Mouse (Mus musculus): ENCODE results near the gene Otop3. TPM values are rescaled to one million over a fixed set of nuclear protein-coding genes. Genes with fewer than 3 reads are reported as not detected.
A peak's percentile ranks its signal among the peaks of the same experiment; 100 is the strongest.

The Otop3 gene
- polyA plus RNA-seq, 1 experiment from 2014 or later = not detected

DNA sequence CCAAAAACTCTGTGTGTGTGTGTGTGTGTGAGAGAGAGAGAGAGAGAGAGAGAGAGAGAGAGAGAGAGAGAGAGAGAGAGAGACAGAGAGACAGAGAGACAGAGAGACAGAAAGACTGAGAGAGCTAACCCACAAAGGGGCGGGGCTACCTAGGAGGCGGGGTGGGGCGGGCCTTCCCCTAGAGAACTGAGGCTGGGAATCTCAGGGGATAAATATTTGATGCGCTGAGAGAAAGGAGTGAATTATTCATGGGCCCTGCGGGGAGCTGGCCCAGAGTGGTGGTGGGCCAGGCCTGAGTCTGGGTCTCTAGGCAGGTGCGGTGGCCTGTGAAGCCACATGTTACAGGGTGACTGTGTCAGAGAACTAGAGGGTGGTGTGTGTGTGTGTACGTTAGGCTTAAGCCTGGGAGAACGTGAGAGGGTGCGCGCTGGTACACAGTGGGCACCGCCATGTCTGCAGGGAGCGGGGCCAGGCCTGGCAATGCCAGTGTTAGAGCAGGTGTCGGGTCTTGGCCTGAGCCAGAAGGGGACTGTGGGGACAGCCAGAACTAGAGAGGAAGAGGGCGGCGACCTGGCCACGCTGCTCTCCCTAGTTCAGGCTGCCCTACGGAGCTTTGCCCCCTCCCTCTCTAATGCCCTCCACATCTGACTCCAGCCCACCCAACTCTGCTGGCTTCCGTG lies 14.7 kb upstream of the Otop3 start:
- Histone ChIP-seq H3K4me2 (no peak overlapping the region), H3K4me3 (no peak overlapping the region), H3K9ac (no peak overlapping the region), H3K4me1 (peaks cover 20% of the 10 kb centered on the region), H3K27ac (replicated peaks) (no peak overlapping the region), H3K9me3 (no peaks in the 10 kb centered on the region), H3K27me3 (replicated peaks) (peaks cover 100% of the 10 kb centered on the region), H3K36me3 (no peaks in the 10 kb centered on the region)
- WGBS = 7% methylated on average over 18 of the region's 18 CpGs
- ATAC-seq (ENCODE audit: extremely low read depth, insufficient number of reproducible peaks, low FRiP score, low TSS enrichment) = no peak

DNA sequence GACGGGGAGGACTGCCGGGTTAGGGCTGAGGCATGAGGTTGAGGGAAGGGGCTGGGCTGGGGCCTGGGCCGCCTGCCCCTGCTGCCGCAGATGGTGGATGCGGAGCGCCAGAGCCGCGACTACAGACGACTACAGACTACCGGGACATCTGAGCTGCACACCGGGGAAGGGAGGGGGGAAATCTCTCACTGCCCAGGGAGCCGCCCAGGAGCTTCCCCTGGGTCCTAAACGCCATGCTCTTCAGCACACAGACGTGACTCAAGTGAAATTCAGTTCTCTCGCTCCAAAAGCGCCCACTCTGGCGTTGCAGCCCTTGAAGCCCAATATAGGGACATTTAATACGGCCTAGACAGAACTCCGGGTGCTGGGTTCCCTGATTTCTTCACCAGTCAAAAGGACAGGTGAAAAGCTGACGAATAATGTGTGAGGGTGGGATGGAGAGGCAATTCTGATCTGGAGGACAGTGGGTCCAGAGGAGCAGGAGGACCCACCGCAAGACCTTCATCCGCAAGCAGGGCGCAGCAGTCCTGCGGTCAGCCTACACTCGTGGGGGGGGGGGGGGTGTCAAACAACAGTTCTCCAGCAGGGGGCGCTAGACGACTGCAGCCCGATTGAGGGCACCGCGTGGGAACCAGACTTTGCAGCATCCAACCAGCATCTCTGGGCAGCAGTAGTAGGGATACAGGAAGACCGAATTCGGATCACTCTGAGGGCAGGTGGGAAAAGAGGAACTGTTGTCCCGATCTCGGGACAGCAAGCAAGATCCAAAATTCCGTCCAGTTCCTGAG lies 12.4 kb upstream of the Otop3 start, which contains the start of gene Ush1g:
Ush1g (minus strand) TSS at position 136 of the 788 bp plus-strand sequence.
- H3K4me2 ChIP-seq = peak within 1 kb of the TSS; percentile 42
- peak within 1 kb of the TSS; percentile 32 for H3K4me3 ChIP-seq
- 6% methylated on average over 35 of the region's 35 CpGs for WGBS
- H3K36me3 ChIP-seq = no peaks in the 10 kb centered on the region
- H3K27ac ChIP-seq (replicated peaks) = no peak within 1 kb of the TSS
- H3K27me3 ChIP-seq (replicated peaks) = peaks cover 97% of the 10 kb centered on the region
- peak within 1 kb of the TSS; percentile 60; the same call in 1 of the 2 replicates for H3K9ac ChIP-seq
- H3K9me3 ChIP-seq = no peaks in the 10 kb centered on the region
- H3K4me1 ChIP-seq = peaks cover 20% of the 10 kb centered on the region
- no peak for ATAC-seq (ENCODE audit: extremely low read depth, insufficient number of reproducible peaks, low FRiP score, low TSS enrichment)

DNA sequence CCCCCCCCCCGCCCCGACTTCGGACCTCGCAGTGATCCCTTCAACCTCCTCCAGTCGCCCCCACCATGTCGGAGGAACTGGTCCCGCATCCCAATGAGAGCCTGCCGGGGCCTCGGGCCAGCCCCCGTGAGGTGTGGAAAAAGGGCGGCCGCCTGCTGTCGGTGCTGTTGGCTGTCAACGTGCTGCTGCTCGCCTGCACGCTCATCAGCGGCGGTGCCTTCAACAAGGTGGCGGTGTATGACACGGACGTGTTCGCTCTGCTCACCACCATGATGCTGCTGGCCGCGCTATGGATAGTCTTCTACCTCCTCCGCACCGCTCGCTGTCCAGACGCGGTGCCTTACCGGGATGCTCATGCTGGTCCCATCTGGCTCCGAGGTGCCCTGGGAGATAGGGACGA lies 11.2 kb upstream of the Otop3 start:
- H3K9ac ChIP-seq = no peak overlapping the region
- no peaks in the 10 kb centered on the region for H3K36me3 ChIP-seq
- peaks cover 97% of the 10 kb centered on the region for H3K27me3 ChIP-seq (replicated peaks)
- H3K4me1 ChIP-seq = peaks cover 17% of the 10 kb centered on the region
- no peak overlapping the region for H3K4me3 ChIP-seq
- H3K4me2 ChIP-seq = no peak overlapping the region
- H3K9me3 ChIP-seq = no peaks in the 10 kb centered on the region
- ATAC-seq (ENCODE audit: extremely low read depth, insufficient number of reproducible peaks, low FRiP score, low TSS enrichment) = no peak
- WGBS = 15% methylated on average over 32 of the region's 32 CpGs
- H3K27ac ChIP-seq (replicated peaks) = no peak overlapping the region

DNA sequence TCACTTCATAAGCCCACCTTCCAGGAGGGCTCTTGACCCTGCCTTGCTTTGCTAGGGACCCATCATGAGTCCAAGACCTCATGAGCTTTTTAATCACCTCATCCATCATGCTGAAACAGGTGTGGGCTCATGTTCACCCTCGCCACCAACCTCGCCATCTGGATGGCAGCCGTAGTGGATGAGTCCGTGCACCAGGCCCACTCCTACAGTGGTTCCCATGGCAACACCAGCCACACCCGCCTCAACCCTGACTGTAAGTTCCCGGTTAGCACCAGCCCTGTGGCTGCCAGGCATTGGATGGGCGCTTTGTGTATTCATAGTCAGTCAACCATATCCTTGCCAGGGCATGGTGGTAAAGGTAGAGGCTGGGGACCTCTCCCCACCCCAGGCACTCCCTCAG lies 7.8 kb upstream of the Otop3 start:
- Histone ChIP-seq H3K9me3 (no peaks in the 10 kb centered on the region), H3K27me3 (replicated peaks) (peaks cover 97% of the 10 kb centered on the region), H3K9ac (no peak overlapping the region), H3K4me2 (no peak overlapping the region), H3K36me3 (no peaks in the 10 kb centered on the region), H3K27ac (replicated peaks) (no peak overlapping the region), H3K4me3 (no peak overlapping the region), H3K4me1 (peaks cover 7% of the 10 kb centered on the region; the same call in 1 of the 2 replicates)
- 66% methylated on average over 7 of the region's 7 CpGs for WGBS
- ATAC-seq (ENCODE audit: extremely low read depth, insufficient number of reproducible peaks, low FRiP score, low TSS enrichment) = no peak

DNA sequence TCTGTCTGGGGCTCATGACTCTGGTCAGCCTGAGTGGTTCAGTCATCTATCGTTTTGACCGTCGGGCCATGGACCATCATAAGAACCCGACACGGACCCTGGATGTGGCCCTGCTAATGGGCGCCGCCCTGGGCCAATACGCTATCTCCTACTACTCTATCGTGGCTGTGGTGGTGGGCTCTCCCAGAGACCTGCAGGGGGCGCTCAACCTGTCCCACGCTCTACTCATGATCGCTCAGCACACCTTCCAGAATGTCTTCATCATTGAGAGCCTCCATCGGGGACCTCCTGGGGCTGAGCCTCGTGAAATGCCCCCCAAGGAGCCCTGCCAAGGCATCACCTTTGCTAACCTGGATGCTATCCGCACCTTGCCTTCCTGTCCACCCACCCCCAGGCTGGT lies 5.2 kb upstream of the Otop3 start:
- 61% methylated on average over 15 of the region's 15 CpGs for WGBS

DNA sequence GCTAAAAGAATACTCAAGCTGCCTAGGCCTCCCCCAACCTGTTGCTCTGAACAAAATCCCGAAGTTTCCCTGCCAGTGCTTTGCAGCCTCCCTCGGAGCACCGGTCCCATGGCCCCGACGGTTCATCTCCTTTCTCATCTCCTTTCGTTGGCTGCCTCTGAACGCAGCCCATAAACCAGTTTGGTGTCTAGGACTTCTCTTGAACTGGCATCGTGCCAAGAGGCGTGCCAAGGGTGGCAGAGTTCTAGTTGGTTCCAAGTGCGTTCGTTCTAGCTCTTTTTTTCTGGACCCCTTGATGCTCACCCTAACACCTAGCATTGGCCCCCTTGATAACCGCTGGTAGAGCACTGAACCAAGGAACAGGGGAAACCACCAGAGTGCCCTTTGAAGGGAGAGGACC lies 692 bp downstream of the Otop3 start:
- Histone ChIP-seq H3K9ac (no peak overlapping the region), H3K27ac (replicated peaks) (no peak overlapping the region), H3K27me3 (replicated peaks) (peaks cover 100% of the 10 kb centered on the region), H3K36me3 (no peaks in the 10 kb centered on the region), H3K4me2 (no peak overlapping the region), H3K4me1 (no peaks in the 10 kb centered on the region; the same call in 1 of the 2 replicates), H3K9me3 (no peaks in the 10 kb centered on the region), H3K4me3 (no peak overlapping the region)
- no peak for ATAC-seq (ENCODE audit: extremely low read depth, insufficient number of reproducible peaks, low FRiP score, low TSS enrichment)
- 48% methylated on average over 12 of the region's 12 CpGs for WGBS

More for the DNA sequence above, 5.2 kb upstream of the Otop3 start:
- no peak overlapping the region for H3K4me3 ChIP-seq
- no peaks in the 10 kb centered on the region for H3K4me1 ChIP-seq
- peaks cover 97% of the 10 kb centered on the region for H3K27me3 ChIP-seq (replicated peaks)
- H3K4me2 ChIP-seq = no peak overlapping the region
- ATAC-seq (ENCODE audit: extremely low read depth, insufficient number of reproducible peaks, low FRiP score, low TSS enrichment) = no peak
- no peak overlapping the region for H3K9ac ChIP-seq
- H3K9me3 ChIP-seq = no peaks in the 10 kb centered on the region
- H3K36me3 ChIP-seq = no peaks in the 10 kb centered on the region
- no peak overlapping the region for H3K27ac ChIP-seq (replicated peaks)

DNA sequence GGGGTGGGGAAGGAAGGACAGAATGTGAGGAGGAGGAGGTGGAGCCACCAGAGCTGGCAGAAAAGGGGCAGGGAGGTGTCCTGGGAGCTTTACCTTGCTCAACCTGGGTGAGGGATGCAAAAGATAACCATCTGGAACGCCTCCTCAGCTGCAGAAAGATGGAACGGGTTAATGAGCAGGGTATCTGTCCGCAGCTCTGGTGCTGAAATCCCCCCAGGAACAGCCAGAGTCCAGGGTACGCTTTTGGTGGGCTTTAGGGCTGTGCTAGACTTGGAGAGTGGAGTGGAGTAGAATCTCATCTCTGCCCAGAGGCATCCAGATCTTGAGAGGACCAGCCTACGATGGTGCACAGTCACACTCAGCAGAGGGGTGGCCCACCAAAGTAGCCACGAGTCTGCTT lies 1.6 kb downstream of the Otop3 start:
- no peaks in the 10 kb centered on the region for H3K9me3 ChIP-seq
- no peak overlapping the region for H3K4me3 ChIP-seq
- H3K4me1 ChIP-seq = no peaks in the 10 kb centered on the region; the same call in 1 of the 2 replicates
- H3K9ac ChIP-seq = no peak overlapping the region
- ATAC-seq (ENCODE audit: extremely low read depth, insufficient number of reproducible peaks, low FRiP score, low TSS enrichment) = no peak
- H3K27ac ChIP-seq (replicated peaks) = no peak overlapping the region
- no peaks in the 10 kb centered on the region for H3K36me3 ChIP-seq
- H3K4me2 ChIP-seq = no peak overlapping the region
- peaks cover 98% of the 10 kb centered on the region for H3K27me3 ChIP-seq (replicated peaks)
- 17% methylated on average over 6 of the region's 6 CpGs for WGBS

DNA sequence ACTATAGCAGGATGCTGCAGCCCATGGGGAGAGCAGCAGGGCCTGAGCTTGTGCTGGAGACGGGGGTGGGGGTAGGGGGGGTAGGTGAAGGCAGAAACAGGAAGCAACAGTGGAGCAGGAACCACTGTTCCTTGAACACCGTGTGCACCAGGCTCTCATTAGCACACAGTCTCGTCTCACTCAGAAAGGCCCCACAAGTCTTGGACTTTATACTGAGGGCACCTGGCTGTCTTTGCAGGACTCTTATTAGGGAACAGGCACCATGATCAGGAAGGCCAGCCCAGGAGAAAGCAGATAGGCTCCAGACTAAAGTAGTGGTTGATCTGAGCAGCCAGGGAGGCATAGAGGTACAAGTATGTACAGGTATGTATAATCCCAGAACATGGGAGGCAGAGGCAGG lies 2.8 kb downstream of the Otop3 start:
- no peak overlapping the region for H3K9ac ChIP-seq
- no peak overlapping the region for H3K4me2 ChIP-seq
- no peak overlapping the region for H3K27ac ChIP-seq (replicated peaks)
- H3K4me3 ChIP-seq = no peak overlapping the region
- no peaks in the 10 kb centered on the region for H3K36me3 ChIP-seq
- H3K9me3 ChIP-seq = no peaks in the 10 kb centered on the region
- ATAC-seq (ENCODE audit: extremely low read depth, insufficient number of reproducible peaks, low FRiP score, low TSS enrichment) = no peak
- H3K27me3 ChIP-seq (replicated peaks) = peaks cover 98% of the 10 kb centered on the region
- WGBS = 49% methylated on average over 3 of the region's 3 CpGs
- H3K4me1 ChIP-seq = no peaks in the 10 kb centered on the region; the same call in 1 of the 2 replicates

DNA sequence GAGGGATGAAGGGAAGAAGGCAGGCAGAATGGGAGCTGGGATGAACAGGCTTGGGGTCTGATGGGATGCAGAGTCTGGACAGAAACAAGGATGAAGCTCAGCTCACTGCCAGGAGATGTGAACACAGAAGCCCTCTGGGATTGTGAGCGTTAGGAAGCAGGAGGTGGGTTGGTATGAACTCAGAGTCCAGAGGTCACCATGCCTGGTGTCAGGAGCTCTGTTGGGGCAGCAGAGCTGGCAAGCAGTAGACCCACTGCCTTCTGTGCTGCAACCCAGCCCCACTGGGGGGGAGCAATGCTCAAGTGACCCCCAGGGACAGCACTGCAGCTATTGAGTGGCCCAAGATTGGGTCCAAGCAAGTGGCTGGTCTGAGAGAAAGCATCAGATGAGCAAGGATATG lies 3.3 kb downstream of the Otop3 start:
- Histone ChIP-seq H3K9ac (no peak overlapping the region), H3K27me3 (replicated peaks) (peaks cover 98% of the 10 kb centered on the region), H3K4me3 (no peak overlapping the region), H3K27ac (replicated peaks) (no peak overlapping the region), H3K4me2 (no peak overlapping the region), H3K36me3 (no peaks in the 10 kb centered on the region), H3K4me1 (no peaks in the 10 kb centered on the region; the same call in 1 of the 2 replicates), H3K9me3 (no peaks in the 10 kb centered on the region)
- WGBS = 83% methylated on average over 1 of the region's 1 CpGs
- ATAC-seq (ENCODE audit: extremely low read depth, insufficient number of reproducible peaks, low FRiP score, low TSS enrichment) = no peak

DNA sequence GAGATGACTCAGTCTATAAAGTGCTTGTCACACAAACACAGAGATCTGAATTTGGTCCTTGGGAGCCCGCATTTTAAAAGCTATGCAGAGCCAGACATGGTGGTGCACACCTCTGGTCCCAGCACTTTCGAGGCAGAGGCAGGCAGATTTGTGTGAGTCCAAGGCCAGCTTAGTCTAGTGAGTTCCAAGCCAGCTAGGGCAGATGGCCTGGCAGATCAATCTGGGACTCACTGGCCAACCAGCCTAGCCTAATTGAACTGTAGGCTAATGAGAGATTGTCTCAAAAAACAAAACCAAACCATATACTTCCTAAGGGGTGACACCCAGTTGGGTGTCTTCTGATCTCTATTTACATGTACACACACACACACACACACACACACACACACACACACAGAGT lies 6.7 kb downstream of the Otop3 start:
- Histone ChIP-seq H3K27ac (replicated peaks) (no peak overlapping the region), H3K4me2 (no peak overlapping the region), H3K4me1 (no peaks in the 10 kb centered on the region; the same call in 1 of the 2 replicates), H3K27me3 (replicated peaks) (peaks cover 96% of the 10 kb centered on the region), H3K9me3 (no peaks in the 10 kb centered on the region), H3K36me3 (no peaks in the 10 kb centered on the region), H3K4me3 (no peak overlapping the region), H3K9ac (no peak overlapping the region)
- WGBS = 58% methylated on average over 2 of the region's 2 CpGs
- no peak for ATAC-seq (ENCODE audit: extremely low read depth, insufficient number of reproducible peaks, low FRiP score, low TSS enrichment)

DNA sequence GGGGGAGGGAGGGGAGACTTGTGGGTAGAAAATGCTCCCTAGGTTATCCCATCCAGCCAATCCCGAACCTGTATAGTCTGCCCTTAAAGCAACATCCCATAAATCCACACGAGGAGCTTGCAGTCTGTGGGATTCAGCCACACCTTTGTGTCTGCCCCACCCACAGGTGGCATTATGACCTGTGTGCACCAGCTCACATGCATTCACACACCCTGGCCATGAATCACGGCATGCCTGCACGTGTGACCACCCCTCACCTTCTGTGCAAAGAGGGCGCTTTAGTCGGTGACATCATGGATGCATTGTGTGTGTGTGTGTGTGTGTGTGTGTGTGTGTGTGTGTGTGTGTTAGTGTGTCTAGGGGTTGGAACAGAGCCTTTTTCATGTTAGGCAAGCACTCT lies 7.3 kb downstream of the Otop3 start:
- H3K4me1 ChIP-seq = no peaks in the 10 kb centered on the region; the same call in 1 of the 2 replicates
- H3K36me3 ChIP-seq = no peaks in the 10 kb centered on the region
- no peak overlapping the region for H3K9ac ChIP-seq
- 64% methylated on average over 6 of the region's 6 CpGs for WGBS
- no peak overlapping the region for H3K27ac ChIP-seq (replicated peaks)
- ATAC-seq (ENCODE audit: extremely low read depth, insufficient number of reproducible peaks, low FRiP score, low TSS enrichment) = no peak
- peaks cover 96% of the 10 kb centered on the region for H3K27me3 ChIP-seq (replicated peaks)
- no peak overlapping the region for H3K4me3 ChIP-seq
- H3K4me2 ChIP-seq = no peak overlapping the region
- no peaks in the 10 kb centered on the region for H3K9me3 ChIP-seq
